Comparison of ENCODE assay signal across 9 mouse cellular contexts in genomic region chr12:76649708-76650687, GRCm38 (mm10).
A peak's percentile ranks its signal among the peaks of the same experiment; 100 is the strongest.
DNase-seq lines count a peak whose midpoint lies in the region; ATAC-seq lines count a peak whose summit lies in the region.
"Had no signal": no experiment of that assay in that cellular context is flagged by ENCODE, and none has a peak within 500 bp of the region (broad histone marks: within the 10 kb centered on the region; RNA-seq: fewer than 3 reads in every experiment).

No protein-coding gene starts in this region.

- H3K4me1 ChIP-seq in hindbrain, embryonic 10.5 days (replicated peaks) = peaks cover 32% of the 10 kb centered on the region
- peaks cover 30% of the 10 kb centered on the region for H3K4me1 ChIP-seq in megakaryocyte, embryonic 14.5 days

- H3K27me3 ChIP-seq in hindbrain, embryonic 10.5 days (ENCODE audit: insufficient read depth, poor library complexity, severe bottlenecking) = no peaks in the 10 kb centered on the region
- H3K27me3 ChIP-seq in megakaryocyte, embryonic 14.5 days (replicated peaks) = peaks cover 11% of the 10 kb centered on the region
- H3K27me3 ChIP-seq: limb, embryonic 12.5 days had no signal

- 54% methylated on average over 16 of the region's 16 CpGs for WGBS in hindbrain, embryonic 10.5 days

- H3K27ac ChIP-seq in hindbrain, embryonic 10.5 days = peak overlapping the region; percentile 56; the same call in 1 of the 2 replicates
- H3K27ac ChIP-seq: limb, embryonic 12.5 days had no signal

- peak; percentile 86 for DNase-seq in cerebellum, adult 9-10 months
- DNase-seq in frontal cortex, postnatal 25 days (ENCODE audit: low spot score in 2 of 2) = peak; percentile 30 to 58
- peak; percentile 67 for DNase-seq in hindbrain, embryonic 10.5 days (ENCODE audit: low spot score)
- DNase-seq in layer of hippocampus, postnatal 14 days (ENCODE audit: low spot score in 2 of 2) = peak; percentile 65 to 70
- peak; percentile 69 for DNase-seq in right cerebral cortex, adult 18-20 months
- DNase-seq in urinary bladder, postnatal 36 days (ENCODE audit: low spot score in 2 of 2) = peak; percentile 48 to 69

- no peak overlapping the region for H3K4me3 ChIP-seq in hindbrain, embryonic 10.5 days
- peak overlapping the region; percentile 3 for H3K4me3 ChIP-seq in megakaryocyte, embryonic 14.5 days (replicated peaks)
- H3K4me3 ChIP-seq: limb, embryonic 12.5 days had no signal

- no peaks in the 10 kb centered on the region for H3K36me3 ChIP-seq in hindbrain, embryonic 10.5 days
- peaks cover 42% of the 10 kb centered on the region for H3K36me3 ChIP-seq in megakaryocyte, embryonic 14.5 days (replicated peaks; ENCODE audit: low read length)
- H3K36me3 ChIP-seq: limb, embryonic 12.5 days had no signal

- H3K9me3 ChIP-seq in hindbrain, embryonic 10.5 days = 0 out of 2 replicates have a peak, but pooled peaks cover 3% of the 10 kb centered on the region
- peaks cover 16% of the 10 kb centered on the region for H3K9me3 ChIP-seq in megakaryocyte, embryonic 14.5 days
- H3K9me3 ChIP-seq: limb, embryonic 12.5 days had no signal

- ATAC-seq in activated CD4-positive, CD25-positive, alpha-beta regulatory T cell, adult 4 months = peak; percentile 63
